Mouse (Mus musculus): ENCODE results near the gene Tti1.
"Not testable (repeated sequence)": the region's sequence is repeated elsewhere in the genome, so short reads cannot be mapped to it uniquely, and the experiment has no call there.

Tti1 gene

GRCm38 (mm10) chr2:158028354-158028863, at the start of gene Tti1, which contains the start of gene Rprd1b:
Gene Tti1 (minus strand): TSS chr2:158028433.
Gene Rprd1b (plus strand): TSS chr2:158028497.
- DNase-seq (ENCODE audit: extremely low spot score), result peak; percentile 96

- DNase-seq (ENCODE audit: extremely low spot score), result no peak
Measured at GRCm38 (mm10) chr2:158077981-158078380, 49.7 kb upstream of the Tti1 start.

DNA sequence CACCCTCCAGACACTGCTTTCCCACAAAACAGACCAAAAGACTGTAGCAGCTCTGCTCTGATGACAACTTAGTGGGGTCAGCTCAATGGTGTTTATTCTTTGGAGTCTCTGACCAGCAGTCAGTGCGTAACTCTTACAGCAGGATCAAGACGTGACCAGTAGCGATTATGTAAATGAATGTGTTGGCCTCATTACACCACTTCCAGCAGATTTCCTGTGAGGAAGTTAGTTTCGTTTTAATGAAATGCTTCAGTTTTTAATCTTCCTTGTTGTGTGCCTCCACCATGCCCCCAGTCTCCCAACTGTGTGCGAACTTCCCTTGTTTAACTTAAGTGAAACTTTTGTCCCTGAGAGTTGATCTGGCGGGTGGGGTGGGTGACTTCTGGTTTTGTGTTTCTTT, 48.5 kb upstream of the Tti1 start:
- DNase-seq (ENCODE audit: extremely low spot score), result no peak

DNA sequence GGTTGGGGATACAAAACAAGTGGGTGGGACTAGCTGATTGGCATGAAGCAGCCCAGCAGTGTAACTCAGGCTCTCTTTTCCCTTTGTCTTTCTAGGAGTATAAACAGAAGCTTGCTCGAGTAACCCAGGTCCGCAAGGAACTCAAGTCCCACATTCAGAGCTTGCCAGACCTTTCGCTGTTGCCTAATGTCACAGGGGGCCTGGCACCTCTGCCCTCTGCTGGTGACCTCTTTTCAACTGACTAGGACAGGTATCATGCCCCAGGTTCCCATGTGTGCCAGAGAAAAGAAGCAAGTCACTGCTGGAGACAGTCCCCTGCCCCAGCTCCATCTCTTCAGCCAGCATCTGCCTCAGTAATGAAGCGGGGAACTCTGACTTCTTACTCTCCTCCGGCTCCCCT, 46.6 kb upstream of the Tti1 start:
- no peak for DNase-seq (ENCODE audit: extremely low spot score)

- DNase-seq (ENCODE audit: extremely low spot score), result no peak
Measured at GRCm38 (mm10) chr2:158071633-158071995, 43.4 kb upstream of the Tti1 start.

DNA sequence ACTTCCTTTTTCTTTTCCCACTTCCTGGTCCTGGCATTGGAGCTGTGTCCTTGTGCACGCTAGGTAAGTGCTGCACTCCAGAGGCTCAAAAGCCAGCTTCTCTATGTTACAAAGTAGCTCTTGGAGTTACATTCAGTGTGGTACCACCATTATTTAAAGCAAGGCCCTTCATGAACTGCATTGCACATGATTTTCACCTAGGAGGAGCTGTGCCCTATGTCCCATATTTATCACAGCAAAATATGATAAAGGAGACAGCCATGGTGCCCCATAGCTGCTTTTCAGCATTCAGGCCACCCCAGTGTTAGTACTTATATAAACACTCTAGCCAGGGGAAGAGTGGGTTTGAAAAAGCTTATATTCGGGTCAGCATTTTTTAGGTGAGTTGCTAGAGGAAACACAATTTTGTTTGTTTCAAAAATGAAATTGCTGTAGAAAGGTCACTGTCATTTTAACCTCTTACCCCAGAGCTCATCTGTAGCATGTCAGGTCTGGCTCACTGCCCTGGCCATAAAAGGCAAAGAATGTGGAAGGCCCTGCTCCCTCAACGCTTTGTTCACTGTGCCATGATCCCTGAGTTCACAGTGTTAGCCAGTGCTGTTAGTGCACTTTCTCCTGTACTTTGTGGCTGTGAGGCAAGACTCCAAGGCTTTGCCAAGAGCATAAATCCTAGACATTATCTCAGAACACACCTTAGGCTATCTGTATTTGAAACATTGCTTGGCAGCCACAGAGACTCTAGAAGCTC, 42.8 kb upstream of the Tti1 start:
- no peak for DNase-seq (ENCODE audit: extremely low spot score)

DNA sequence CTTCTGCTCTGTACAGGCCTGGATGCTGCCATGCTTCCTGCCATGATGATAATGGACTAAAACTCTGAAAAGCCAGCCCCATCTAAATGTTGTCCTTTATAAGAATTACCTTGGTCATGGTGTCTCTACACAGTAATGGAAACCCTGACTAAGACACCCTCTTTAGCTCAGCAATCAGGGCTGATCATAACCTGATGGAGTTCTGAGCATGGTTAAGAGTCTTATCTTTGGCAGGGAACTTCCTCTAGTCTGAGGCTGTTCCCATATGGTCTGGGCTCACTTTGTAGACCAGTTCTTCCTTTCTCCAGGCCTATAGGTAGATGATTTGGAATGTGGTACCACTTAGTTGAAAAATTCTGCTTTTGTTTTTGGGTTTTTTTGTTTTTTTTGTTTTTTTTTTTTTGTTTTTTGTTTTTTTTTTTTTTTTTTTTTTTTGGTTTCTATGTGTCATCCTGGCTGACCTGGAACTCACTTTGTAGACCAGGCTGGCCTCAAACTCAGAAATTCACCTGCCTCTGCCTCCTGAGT, 40.3 kb upstream of the Tti1 start:
- DNase-seq (ENCODE audit: extremely low spot score), result no peak

GRCm38 (mm10) chr2:158067260-158067824, 39.1 kb upstream of the Tti1 start:
- DNase-seq (ENCODE audit: extremely low spot score), result no peak

DNA sequence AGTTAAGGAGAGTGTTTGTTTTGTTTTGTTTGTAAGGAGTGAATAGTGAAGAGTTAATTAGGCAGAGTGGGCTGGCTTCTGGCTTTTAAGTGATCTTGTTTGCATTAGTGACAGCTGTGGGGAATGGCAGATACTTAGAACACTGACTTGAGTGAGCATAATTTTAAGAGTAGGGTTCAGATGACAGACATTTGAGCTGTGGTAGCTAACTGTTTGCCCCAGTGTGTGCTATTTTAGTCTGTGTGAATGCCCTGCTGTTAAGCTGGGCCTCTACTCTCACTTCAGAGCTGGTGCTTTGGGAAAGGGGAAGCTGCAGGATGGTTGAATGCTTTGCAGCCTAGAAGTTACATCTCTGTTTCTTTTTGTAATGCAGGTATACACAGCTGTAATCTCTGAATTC, 38.2 kb upstream of the Tti1 start:
- DNase-seq (ENCODE audit: extremely low spot score), result no peak

GRCm38 (mm10) chr2:158065064-158065463, 36.8 kb upstream of the Tti1 start:
- DNase-seq (ENCODE audit: extremely low spot score), result no peak

DNA sequence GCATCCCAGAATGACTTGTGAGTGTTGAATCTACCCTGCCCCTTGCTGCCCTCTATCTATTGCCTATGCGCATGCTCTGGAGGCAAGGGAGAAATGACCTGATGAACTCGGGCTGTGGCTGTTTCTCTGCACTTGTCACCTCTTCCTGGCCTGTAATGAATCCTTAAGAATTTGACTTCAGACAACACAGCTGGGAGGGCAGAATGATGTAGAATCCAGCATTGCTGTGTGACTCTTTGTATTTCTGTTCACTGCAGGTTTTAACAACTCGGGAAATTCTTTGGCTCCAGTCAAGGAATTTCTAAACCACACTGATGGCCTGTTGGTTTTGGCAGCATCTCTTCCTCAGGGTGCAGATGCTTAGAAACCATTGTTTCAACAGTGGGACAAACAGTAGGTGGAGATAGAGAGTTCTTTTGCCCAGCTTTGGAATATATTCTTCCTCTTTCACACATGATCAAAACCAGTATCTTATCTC, 36.4 kb upstream of the Tti1 start:
- DNase-seq (ENCODE audit: extremely low spot score), result no peak

DNA sequence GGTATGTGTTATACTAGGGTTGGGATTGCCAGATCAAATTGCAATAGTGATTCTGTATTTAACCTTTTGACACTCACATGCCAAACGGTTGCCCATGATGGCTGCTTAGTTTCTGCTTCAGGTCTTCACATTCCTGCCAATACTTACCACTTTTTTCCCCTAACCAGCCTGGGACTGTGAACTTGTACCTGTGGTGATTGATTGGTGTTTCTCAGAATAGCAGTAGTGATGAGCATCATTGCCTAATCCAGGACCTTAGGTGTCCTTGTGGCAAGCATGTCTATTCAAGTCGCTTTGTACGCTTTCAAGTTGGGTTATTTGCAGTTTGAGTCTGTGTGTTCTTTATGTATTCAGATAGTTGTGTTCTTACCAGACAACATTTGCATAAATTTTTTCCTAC, 34.8 kb upstream of the Tti1 start:
- no peak for DNase-seq (ENCODE audit: extremely low spot score)

- DNase-seq (ENCODE audit: extremely low spot score), result no peak
Measured at GRCm38 (mm10) chr2:158059666-158060105, 31.5 kb upstream of the Tti1 start.

DNA sequence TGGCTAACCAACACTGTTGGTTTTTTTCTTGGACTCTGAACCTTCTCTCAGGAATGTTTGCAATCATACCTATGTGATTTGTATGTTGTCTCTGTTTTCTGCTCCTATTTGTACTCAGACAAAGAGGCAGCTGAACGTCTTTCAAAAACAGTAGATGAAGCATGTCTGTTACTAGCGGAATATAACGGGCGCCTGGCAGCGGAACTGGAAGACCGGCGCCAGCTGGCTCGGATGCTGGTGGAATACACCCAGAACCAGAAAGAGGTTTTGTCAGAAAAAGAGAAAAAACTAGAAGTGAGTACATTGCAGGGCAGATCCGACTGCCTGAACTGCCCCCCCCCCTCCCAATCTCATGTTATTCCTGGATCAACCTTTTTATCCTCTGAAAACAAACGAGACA, 30.3 kb upstream of the Tti1 start:
- no peak for DNase-seq (ENCODE audit: extremely low spot score)

DNA sequence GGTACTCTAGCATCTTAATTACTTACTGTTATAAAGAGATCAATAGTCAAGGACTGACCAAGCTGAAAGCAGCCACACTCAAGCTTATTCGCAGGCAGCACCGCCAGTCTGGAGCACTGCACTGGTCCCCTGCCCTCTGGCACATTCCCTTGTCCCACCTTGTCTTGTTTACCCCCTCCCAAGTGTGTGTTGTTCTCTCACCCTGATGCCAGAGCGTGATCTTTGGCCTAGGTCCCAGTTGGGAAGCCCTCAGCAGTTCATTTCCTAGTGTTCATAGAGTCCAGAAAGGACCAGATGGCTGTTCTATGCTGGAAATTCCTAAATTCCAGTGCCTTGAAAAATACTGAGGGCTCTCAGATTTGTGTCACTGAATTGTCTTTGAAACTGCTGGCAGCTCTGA, 28.8 kb upstream of the Tti1 start:
- DNase-seq (ENCODE audit: extremely low spot score), result no peak

- not testable (repeated sequence) for DNase-seq (ENCODE audit: extremely low spot score)
Measured at GRCm38 (mm10) chr2:158055383-158055782, 27.1 kb upstream of the Tti1 start.

DNA sequence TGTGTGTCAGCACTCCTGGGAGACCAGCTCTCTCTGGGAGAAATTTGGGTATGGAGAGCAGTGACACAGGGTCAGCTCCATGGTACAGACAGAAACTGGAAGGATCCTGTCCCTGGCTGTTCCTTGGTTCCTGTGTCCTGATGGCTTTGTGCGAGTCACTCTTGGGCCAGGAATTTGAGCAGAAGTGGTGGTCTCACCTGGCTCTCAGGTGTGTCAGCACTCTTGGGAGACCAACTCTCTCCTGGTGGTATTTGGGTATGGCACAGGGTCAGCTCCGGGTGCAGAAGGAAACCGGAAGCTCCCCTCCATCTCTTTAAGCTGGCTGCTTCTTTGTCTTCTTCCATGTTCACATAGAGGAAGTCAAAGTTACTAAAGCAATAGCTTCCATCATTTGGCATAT, 26.4 kb upstream of the Tti1 start:
- DNase-seq (ENCODE audit: extremely low spot score), result no peak

GRCm38 (mm10) chr2:158050116-158050515, 21.9 kb upstream of the Tti1 start:
- DNase-seq (ENCODE audit: extremely low spot score), result no peak

DNA sequence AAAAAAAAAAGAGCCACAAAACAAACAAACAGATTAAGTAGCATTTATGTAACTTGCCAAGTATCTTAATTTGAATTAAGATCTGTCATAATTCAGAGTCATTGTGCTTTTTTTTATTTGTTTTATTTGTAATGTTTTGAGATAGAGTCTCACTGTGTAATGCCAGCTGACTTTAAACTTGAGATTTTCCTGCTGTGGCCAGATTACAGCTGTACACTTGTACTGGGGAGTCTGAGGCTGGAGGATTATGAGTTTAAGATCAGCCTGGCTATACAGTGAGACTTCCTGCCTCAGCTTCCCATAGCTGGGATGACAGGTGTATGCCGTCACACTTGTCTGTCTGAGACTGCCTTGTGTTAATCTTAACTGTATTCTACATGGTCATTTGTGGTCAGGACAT, 20.5 kb upstream of the Tti1 start:
- DNase-seq (ENCODE audit: extremely low spot score), result no peak

- DNase-seq (ENCODE audit: extremely low spot score), result peak; percentile 39
Measured at GRCm38 (mm10) chr2:158047903-158048302, 19.7 kb upstream of the Tti1 start.

DNA sequence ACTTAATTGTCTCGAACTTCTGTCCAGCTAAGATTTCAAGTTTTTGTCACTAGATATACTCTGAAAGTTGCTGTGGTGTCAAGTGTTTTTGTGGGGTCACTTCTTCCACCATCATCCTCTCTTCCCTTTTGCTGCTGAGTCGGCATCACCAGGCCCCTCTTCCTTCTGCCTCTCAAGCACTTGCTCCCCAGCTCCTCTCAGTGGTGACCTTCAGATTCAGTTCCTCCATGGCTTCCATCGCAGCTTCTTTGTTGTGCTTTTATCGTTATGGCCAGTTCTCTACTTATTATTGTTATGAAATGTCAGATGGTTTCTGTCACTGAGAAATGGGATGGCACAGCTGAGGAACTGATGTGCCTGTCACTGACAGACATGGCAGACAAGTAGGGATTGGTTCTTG, 18.0 kb upstream of the Tti1 start:
- no peak for DNase-seq (ENCODE audit: extremely low spot score)

GRCm38 (mm10) chr2:158043504-158043903, 15.3 kb upstream of the Tti1 start:
- DNase-seq (ENCODE audit: extremely low spot score), result no peak

DNA sequence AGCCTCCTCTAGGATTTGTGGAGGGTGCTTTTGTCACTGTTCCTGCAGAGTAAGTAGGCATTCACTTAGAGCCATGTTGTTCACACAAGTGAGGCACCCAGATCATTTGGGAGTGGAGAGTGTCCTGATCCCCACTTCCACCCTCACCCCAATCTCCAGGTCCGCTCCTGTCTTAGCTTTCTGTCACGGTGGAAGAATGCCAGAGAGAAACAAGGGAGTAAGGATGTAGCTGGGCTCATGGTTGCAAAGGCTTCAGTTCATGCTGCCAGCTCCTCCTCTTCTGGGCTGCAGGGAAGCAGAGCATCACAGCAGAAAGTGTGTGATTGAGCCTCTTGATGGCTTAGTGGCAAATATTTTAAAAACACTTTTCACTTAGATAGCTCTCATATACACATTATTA, 12.2 kb upstream of the Tti1 start:
- no peak for DNase-seq (ENCODE audit: extremely low spot score)

Measured in embryo, embryonic 9.5 days (tissue).